Mouse (Mus musculus) telencephalon, adult 2 months (tissue): ENCODE results near the gene Kif22.
A peak's percentile ranks its signal among the peaks of the same experiment; 100 is the strongest.

Experiments
- DNase-seq: peaks from one replicate; pipeline ENCODE4 v3.0.0-alpha.2; 2011; ENCODE audit warnings: low read depth, low spot score

Gene Kif22

DNA sequence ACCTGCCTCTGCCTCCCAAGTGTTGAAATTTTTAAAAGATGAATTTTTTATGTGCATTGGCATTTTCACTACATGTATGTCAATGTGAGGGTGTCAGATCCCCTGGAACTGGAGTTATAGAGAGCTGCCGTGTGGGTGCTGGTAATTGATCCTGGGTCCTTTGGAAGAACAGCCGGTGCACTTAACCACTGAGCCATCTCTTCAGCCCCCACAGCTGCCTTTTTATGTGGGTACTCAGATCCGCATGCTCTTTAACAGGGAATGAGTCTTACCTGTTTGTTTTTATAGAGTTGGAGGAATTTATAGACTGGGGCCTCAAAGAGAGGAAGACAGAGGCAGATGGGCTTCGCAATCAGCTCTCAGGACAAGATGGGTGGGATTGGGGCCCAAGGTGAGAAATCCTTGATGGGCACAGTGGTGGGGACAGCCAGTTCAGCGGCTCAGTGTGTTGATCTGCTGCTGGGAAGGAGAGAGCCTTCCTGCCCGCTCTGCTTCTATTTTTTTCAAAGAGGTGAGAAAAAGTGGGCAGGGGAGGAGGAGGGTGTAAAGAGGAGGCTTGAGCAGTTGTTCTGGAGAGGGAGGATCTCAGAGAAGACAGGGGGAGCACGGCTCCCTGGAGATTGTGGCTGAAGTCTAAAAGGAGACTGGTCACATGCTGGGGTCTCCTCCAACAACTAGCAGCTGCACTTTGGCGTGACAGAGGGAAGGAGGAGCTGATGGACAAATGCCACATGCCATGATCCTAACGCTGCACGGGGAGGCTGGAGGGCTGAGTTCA, 57.4 kb downstream of the Kif22 start:
- peak; percentile 83 for DNase-seq

DNA sequence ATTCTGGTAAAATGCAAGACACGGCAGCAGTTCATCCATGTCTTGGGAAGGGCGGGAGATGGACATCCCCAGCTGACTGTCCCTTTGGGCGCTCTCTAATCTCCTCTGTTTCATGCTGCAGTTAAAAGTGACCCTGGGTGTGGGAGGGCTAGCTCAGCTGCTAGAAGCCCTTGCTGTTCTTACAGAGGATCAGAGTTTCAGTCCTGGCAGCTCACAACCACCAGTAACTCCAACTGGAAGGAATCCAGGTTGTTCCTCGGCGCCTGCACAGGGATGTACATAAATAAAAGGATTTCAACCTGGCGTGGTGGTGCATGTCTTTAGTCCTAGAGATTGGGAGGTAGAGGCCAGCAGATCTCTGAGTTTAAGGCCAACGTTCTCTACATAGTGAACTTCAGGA, 59.2 kb downstream of the Kif22 start:
- DNase-seq, result no peak

DNA sequence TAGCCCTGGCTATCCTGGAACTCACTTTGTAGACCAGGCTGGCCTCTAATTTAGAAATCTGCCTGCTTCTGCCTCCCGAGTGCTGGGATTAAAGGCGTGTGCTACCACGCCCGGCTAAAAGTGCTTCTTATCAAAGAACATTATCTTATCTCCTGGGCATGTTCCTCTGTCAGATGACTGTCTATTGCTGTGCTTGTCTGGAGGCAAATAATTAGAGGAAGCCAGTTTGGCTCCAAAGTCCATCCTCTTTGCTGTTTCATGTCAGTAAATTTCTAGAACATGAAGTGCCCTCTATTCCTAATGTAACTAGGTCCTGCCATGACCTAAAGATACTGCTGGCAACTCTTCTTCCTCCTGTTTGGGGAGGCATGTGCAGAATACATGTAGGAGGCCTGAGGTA, 60.2 kb downstream of the Kif22 start:
- DNase-seq, result no peak

DNA sequence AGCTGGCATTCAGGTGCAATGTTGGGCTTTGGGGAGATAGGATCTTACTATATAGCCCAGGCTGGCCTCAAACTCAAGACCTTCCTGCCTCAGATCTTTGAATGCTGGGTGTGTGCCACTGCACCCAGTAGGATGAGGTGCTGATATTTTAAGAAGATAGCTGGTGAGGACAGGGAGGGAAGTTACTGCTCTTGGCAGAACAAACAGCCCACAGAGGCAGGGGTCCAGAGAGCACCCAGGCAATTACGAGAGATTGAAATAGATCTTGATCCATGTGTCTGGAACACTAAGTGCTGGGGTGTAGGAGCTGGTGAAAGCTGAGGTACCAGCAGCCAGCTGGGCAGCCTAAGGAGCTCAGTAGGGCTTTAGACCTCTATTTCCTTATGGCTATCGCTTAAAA, 60.7 kb downstream of the Kif22 start:
- DNase-seq, result no peak

DNA sequence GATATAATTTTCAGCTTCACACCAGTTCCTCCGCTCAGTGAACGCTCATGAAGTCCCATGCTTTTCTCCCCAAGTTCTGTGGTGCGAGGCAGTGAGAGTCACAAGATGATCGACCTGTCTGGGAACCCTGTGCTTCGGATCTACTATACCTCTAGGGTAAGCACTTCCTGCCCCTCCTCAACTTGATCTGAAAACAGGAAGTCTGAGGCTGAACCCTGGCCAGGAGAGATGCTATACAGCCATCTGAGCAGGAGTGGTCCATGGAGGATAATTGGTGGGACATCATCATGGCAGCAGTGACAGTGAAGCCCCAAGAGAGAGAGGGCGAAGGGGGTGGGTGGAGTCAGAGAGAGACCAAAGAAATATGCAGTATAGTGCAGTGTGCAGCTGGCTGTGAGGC, 63.4 kb downstream of the Kif22 start:
- no peak for DNase-seq
